Mouse (Mus musculus) CH12.LX (cell line): ENCODE data around the gene Rabgap1l. TPM values are rescaled to one million over a fixed set of nuclear protein-coding genes. Genes with fewer than 3 reads are reported as not detected.

ENCODE experiments used
- DNase-seq: peaks from one replicate; pipeline ENCODE4 v3.0.0-alpha.2; 2013; ENCODE audit errors: extremely low read depth
- H3K27ac ChIP-seq: 2 replicates; pipeline ENCODE4 v1.5.1; 2012; ENCODE audit warnings: low read depth, mild to moderate bottlenecking, control low read depth, moderate library complexity; ENCODE audit not compliant: insufficient read depth
- H3K27me3 ChIP-seq: replicated peaks from 2 replicates; pipeline ENCODE3; 2012; ENCODE audit warnings: inconsistent platforms
- H3K36me3 ChIP-seq, 2 experiments: replicated peaks in 1 of 2; 2 replicates each; pipeline versions ENCODE3 to v1.6.1; 2012; ENCODE audit warnings: inconsistent platforms in 1 of 2, low read length in 1 of 2, mild to moderate bottlenecking in 1 of 2, mixed read lengths in 1 of 2, moderate library complexity in 1 of 2; ENCODE audit not compliant: control insufficient read depth in 1 of 2, insufficient read depth in 1 of 2
- H3K4me1 ChIP-seq, 2 experiments: 2 replicates each; pipeline ENCODE4 v1.6.1; 2012; ENCODE audit warnings: inconsistent platforms in 1 of 2, moderate library complexity in 1 of 2; ENCODE audit not compliant: insufficient read depth in 2 of 2, control insufficient read depth in 1 of 2
- H3K4me2 ChIP-seq: 2 replicates; pipeline ENCODE4 v1.6.1; 2012; ENCODE audit warnings: low read depth, mild to moderate bottlenecking, control low read depth; ENCODE audit not compliant: poor library complexity, insufficient read depth, severe bottlenecking
- H3K4me3 ChIP-seq, 3 experiments: fragments of 150-350 bp in 1 of 3; sonication (generic) in 1 of 3; replicated peaks in 1 of 3; 2 replicates each; pipeline versions ENCODE3 to v1.5.1; 2011 to 2012; ENCODE audit warnings: low read depth in 2 of 3, low read length in 2 of 3, mild to moderate bottlenecking in 2 of 3, moderate library complexity in 2 of 3, control low read depth in 1 of 3, improper control_type of control experiment in 1 of 3, inconsistent platforms in 1 of 3, mixed read lengths in 1 of 3; ENCODE audit not compliant: poor library complexity in 1 of 3
- H3K79me2 ChIP-seq: replicated peaks from 2 replicates; pipeline ENCODE4 v1.6.1; 2012; ENCODE audit warnings: mild to moderate bottlenecking, moderate library complexity; ENCODE audit not compliant: control insufficient read depth, poor library complexity, insufficient read depth, severe bottlenecking; ENCODE audit errors: extremely low read depth
- H3K9ac ChIP-seq: 2 replicates; pipeline ENCODE4 v1.6.1; 2012; ENCODE audit warnings: low read depth, mild to moderate bottlenecking, control low read depth, moderate library complexity; ENCODE audit not compliant: insufficient read depth
- H3K9me3 ChIP-seq: replicated peaks from 2 replicates; pipeline ENCODE3; 2012; ENCODE audit warnings: low read length, inconsistent platforms, mixed read lengths
- BHLHE40 ChIP-seq: IDR thresholded peaks from 2 replicates; pipeline ENCODE4 v1.6.1; 2011; ENCODE audit warnings: mild to moderate bottlenecking, low read depth, low read length, improper control_type of control experiment
- CHD1 ChIP-seq: IDR thresholded peaks from 2 replicates; pipeline ENCODE4 v1.6.1; 2012; ENCODE audit warnings: low read depth, low read length, improper control_type of control experiment, inconsistent platforms
- CHD2 ChIP-seq: IDR thresholded peaks from 2 replicates; pipeline ENCODE4 v1.6.1; 2011; ENCODE audit warnings: low read length, improper control_type of control experiment
- CTCF ChIP-seq, 2 experiments: IDR thresholded peaks in 1 of 2; conservative IDR thresholded peaks in 1 of 2; 2 replicates each; pipeline ENCODE4 v1.5.1; 2011 to 2012; ENCODE audit warnings: low read depth in 2 of 2, low read length in 2 of 2, improper control_type of control experiment in 1 of 2, inconsistent platforms in 1 of 2, mild to moderate bottlenecking in 1 of 2, moderate library complexity in 1 of 2
- EP300 ChIP-seq: IDR thresholded peaks from 2 replicates; pipeline ENCODE4 v1.6.1; 2011; ENCODE audit warnings: low read length, improper control_type of control experiment
- GABPA ChIP-seq: IDR thresholded peaks from 2 replicates; pipeline ENCODE4 v1.6.1; 2012; ENCODE audit warnings: low read depth, low read length, improper control_type of control experiment, inconsistent platforms; ENCODE audit not compliant: insufficient replicate concordance
- HCFC1 ChIP-seq: IDR thresholded peaks from 2 replicates; pipeline ENCODE4 v1.6.1; 2012; ENCODE audit warnings: low read depth, mild to moderate bottlenecking, inconsistent platforms, low read length, improper control_type of control experiment
- JUN ChIP-seq: IDR thresholded peaks from 2 replicates; pipeline ENCODE4 v1.6.1; 2011; ENCODE audit warnings: low read depth, mild to moderate bottlenecking, low read length, improper control_type of control experiment, moderate library complexity; ENCODE audit not compliant: insufficient read depth
- KAT2A ChIP-seq: IDR thresholded peaks from 2 replicates; pipeline ENCODE4 v1.6.1; 2012; ENCODE audit warnings: low read length, improper control_type of control experiment, inconsistent platforms; ENCODE audit not compliant: insufficient replicate concordance
- MAFK ChIP-seq: IDR thresholded peaks from 2 replicates; pipeline ENCODE4 v1.6.1; 2011; ENCODE audit warnings: low read length, improper control_type of control experiment; ENCODE audit not compliant: insufficient replicate concordance
- MAX ChIP-seq: IDR thresholded peaks from 2 replicates; pipeline ENCODE4 v1.6.1; 2011; ENCODE audit warnings: low read length, improper control_type of control experiment
- MAZ ChIP-seq: IDR thresholded peaks from 2 replicates; pipeline ENCODE4 v1.6.1; 2012; ENCODE audit warnings: low read depth, mild to moderate bottlenecking, inconsistent platforms, low read length, improper control_type of control experiment, moderate library complexity
- MEF2A ChIP-seq: IDR thresholded peaks from 2 replicates; pipeline ENCODE4 v1.6.1; 2014; ENCODE audit warnings: low read depth, mild to moderate bottlenecking, inconsistent platforms, low read length, improper control_type of control experiment, borderline replicate concordance
- MXI1 ChIP-seq: IDR thresholded peaks from 2 replicates; pipeline ENCODE4 v1.6.1; 2011; ENCODE audit warnings: mild to moderate bottlenecking, low read depth, low read length, improper control_type of control experiment
- NRF1 ChIP-seq: IDR thresholded peaks from 2 replicates; pipeline ENCODE4 v1.6.1; 2014; ENCODE audit warnings: low read depth, mild to moderate bottlenecking, inconsistent platforms, low read length, improper control_type of control experiment, moderate library complexity
- PAX5 ChIP-seq: IDR thresholded peaks from 2 replicates; pipeline ENCODE4 v1.6.1; 2012; ENCODE audit warnings: low read length, inconsistent platforms, mixed read lengths
- POLR2A ChIP-seq: IDR thresholded peaks from 2 replicates; pipeline ENCODE4 v1.6.1; 2011; ENCODE audit warnings: low read depth, mild to moderate bottlenecking, improper control_type of control experiment, low read length
- POLR2AphosphoS2 ChIP-seq: IDR thresholded peaks from 2 replicates; pipeline ENCODE4 v1.6.1; 2011; ENCODE audit warnings: low read depth, low read length, improper control_type of control experiment
- RAD21 ChIP-seq: IDR thresholded peaks from 2 replicates; pipeline ENCODE4 v1.6.1; 2011; ENCODE audit warnings: low read depth, mild to moderate bottlenecking, low read length, improper control_type of control experiment, moderate library complexity
- RCOR1 ChIP-seq: conservative IDR thresholded peaks from 2 replicates; pipeline ENCODE4 v1.6.1; 2012; ENCODE audit warnings: low read depth, mild to moderate bottlenecking, inconsistent platforms, low read length, improper control_type of control experiment
- SMC3 ChIP-seq: IDR thresholded peaks from 2 replicates; pipeline ENCODE4 v1.6.1; 2011; ENCODE audit warnings: low read depth, low read length, improper control_type of control experiment
- TCF12 ChIP-seq: IDR thresholded peaks from 2 replicates; pipeline ENCODE4 v1.6.1; 2014; ENCODE audit warnings: low read depth, mild to moderate bottlenecking, inconsistent platforms, low read length, improper control_type of control experiment
- USF1 ChIP-seq: IDR thresholded peaks from 2 replicates; pipeline ENCODE4 v1.6.1; 2014; ENCODE audit warnings: low read depth, mild to moderate bottlenecking, inconsistent platforms, low read length, improper control_type of control experiment
- ZKSCAN1 ChIP-seq: IDR thresholded peaks from 2 replicates; pipeline ENCODE4 v1.6.1; 2012; ENCODE audit warnings: low read depth, inconsistent platforms, low read length, improper control_type of control experiment, borderline replicate concordance
- ZNF384 ChIP-seq: IDR thresholded peaks from 2 replicates; pipeline ENCODE4 v1.6.1; 2012; ENCODE audit warnings: low read depth, low read length, improper control_type of control experiment, inconsistent platforms
- dilution Hi-C: fragments of 300-500 bp; cut with MboI; formaldehyde crosslinking; loops from 2 replicates; pipeline ENCODE4 v1.14.3; 2020; ENCODE audit warnings: low sequenced_read_pairs; ENCODE audit not compliant: extremely low pct_unique_long_range_greater_than_20kb, extremely low pct_ligation_motif_present
- in situ Hi-C: fragments of 300-500 bp; cut with MboI; formaldehyde crosslinking; loops from 3 replicates; pipeline ENCODE4 v1.14.3; 2019; ENCODE audit warnings: low sequenced_read_pairs, low pct_ligation_motif_present, low pct_unique_long_range_greater_than_20kb, mixed read lengths
- polyA plus RNA-seq: library from polyadenylated mRNA; unstranded; fragments of >175 nt; gene quantifications from 2 replicates; pipeline ENCODE4 v1.2.1, GENCODE M21; 2012; ENCODE audit warnings: low read depth; ENCODE audit not compliant: insufficient read length
- total RNA-seq, 2 experiments: library from RNA; depleted of rRNA; stranded (reverse); fragments of 300-350 nt in 1 of 2; fragments of >200 nt in 1 of 2; gene quantifications; 2 replicates each; pipeline ENCODE4 v1.2.3; 2012 to 2014

Gene Rabgap1l
- total and polyA plus RNA-seq, 3 experiments, result 84.0 to 109 (median 85.6) TPM

DNA sequence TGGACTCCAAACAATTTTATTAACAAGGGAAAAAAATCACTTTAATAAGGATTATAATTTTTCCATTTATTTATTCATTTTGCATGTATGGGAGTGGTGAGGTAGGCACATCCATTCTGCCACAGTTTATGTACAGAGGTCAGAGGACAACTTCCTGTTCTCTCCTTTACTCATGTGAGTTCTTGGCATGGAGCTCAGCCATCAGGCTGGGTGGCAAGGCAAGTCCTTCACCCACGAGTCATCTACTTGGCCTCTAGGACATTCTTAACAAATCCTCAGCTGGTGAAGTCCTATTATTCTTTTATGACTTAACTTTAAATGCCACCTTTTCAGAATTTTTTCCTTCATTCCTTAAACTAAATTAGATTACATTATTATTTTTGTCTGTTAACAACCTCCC is 465.5 kb downstream of the Rabgap1l start:
- TF ChIP-seq BHLHE40, result no peak
- no peak for TF ChIP-seq ZKSCAN1
- TF ChIP-seq CHD1, result no peak
- TF ChIP-seq USF1, result no peak
- no peak for TF ChIP-seq SMC3
- no peak for TF ChIP-seq NRF1
- TF ChIP-seq MAX, result no peak
- TF ChIP-seq CTCF (conservative IDR thresholded peaks at IDR 0.05 in 1 of 2, IDR thresholded peaks at IDR 0.05 in 1 of 2; ENCODE audit: low read depth in 2 of 2, low read length in 2 of 2), result no peak
- no peak for TF ChIP-seq JUN
- no peak for TF ChIP-seq MEF2A
- TF ChIP-seq HCFC1, result no peak
- TF ChIP-seq POLR2A, result no peak
- TF ChIP-seq RAD21, result no peak
- no peak for TF ChIP-seq MAFK
- no peak for TF ChIP-seq KAT2A
- TF ChIP-seq ZNF384, result no peak
- TF ChIP-seq, all 38 proteins: peak for 0
- in situ Hi-C loops, result no loop called here
- Histone ChIP-seq H3K4me2 (no peak overlapping the region), H3K4me1 (peaks cover 0 to 2% of the 10 kb centered on the region in 2 experiments; a peak in 1 of 4 replicates), H3K4me3 (no peak overlapping the region), H3K27me3 (no peaks in the 10 kb centered on the region), H3K79me2 (no peaks in the 10 kb centered on the region), H3K27ac (no peak overlapping the region), H3K36me3 (peaks cover 0 to 2% of the 10 kb centered on the region in 2 experiments), H3K9me3 (no peaks in the 10 kb centered on the region), H3K9ac (no peak overlapping the region)
- dilution Hi-C loops, result no loop called here
- no peak for DNase-seq

- no peaks in the 10 kb centered on the region for H3K9me3 ChIP-seq
- no peaks in the 10 kb centered on the region for H3K27me3 ChIP-seq
- no peak for DNase-seq
- dilution Hi-C loops (no loop called here), in situ Hi-C loops (no loop called here)
- no peak overlapping the region for H3K4me2 ChIP-seq
- H3K4me1 ChIP-seq, result no peaks in the 10 kb centered on the region
- H3K79me2 ChIP-seq, result no peaks in the 10 kb centered on the region
- TF ChIP-seq CHD2, result no peak
- TF ChIP-seq SMC3, result no peak
- no peak for TF ChIP-seq HCFC1
- no peak for TF ChIP-seq ZNF384
- no peak for TF ChIP-seq EP300
- no peak for TF ChIP-seq MEF2A
- TF ChIP-seq MAFK, result no peak
- no peak for TF ChIP-seq PAX5
- no peak for TF ChIP-seq RCOR1
- TF ChIP-seq POLR2AphosphoS2, result no peak
- TF ChIP-seq TCF12, result no peak
- TF ChIP-seq GABPA, result no peak
- TF ChIP-seq ZKSCAN1, result no peak
- TF ChIP-seq MXI1, result no peak
- TF ChIP-seq BHLHE40, result no peak
- TF ChIP-seq MAZ, result no peak
- TF ChIP-seq MAX, result no peak
- TF ChIP-seq USF1, result no peak
- no peak overlapping the region for H3K4me3 ChIP-seq
- H3K9ac ChIP-seq, result no peak overlapping the region
- H3K36me3 ChIP-seq, result peaks cover 0 to 2% of the 10 kb centered on the region in 2 experiments
- H3K27ac ChIP-seq, result no peak overlapping the region
Measured at GRCm38 (mm10) chr1:160325542-160325941, 467.5 kb downstream of the Rabgap1l start.
